Mouse (Mus musculus): ENCODE measurements around the gene Gm20388. TPM values are rescaled to one million over a fixed set of nuclear protein-coding genes. Genes with fewer than 3 reads are reported as not detected.

Gene Gm20388
- polyA plus RNA-seq, 1 experiment, result 28.1 TPM

DNA sequence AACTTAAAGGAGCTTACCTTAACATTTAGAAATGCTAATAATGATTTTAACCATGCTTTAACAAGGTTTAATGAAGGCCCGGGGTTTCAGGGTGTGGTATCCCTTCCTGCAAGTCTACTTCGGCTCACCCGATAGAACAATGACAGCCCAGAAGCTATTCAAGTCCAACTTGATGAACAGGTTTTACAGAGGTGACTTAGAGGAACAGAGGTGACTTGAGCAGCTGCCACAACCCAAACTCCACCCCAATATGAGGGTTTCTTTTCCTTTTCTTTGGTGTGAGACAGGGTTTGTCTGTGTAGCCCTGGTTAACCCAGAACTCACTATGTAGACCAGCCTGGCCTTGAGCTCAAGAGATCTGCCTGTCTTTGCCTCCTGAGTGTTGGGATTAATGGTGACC is 4083.4 kb downstream of the Gm20388 start:
- H3K4me3 ChIP-seq (ENCODE audit: low read depth, low read length), result no peak overlapping the region; the same call in 1 of the 2 replicates
- peaks cover 2% of the 10 kb centered on the region for H3K4me1 ChIP-seq (ENCODE audit: control insufficient read depth, insufficient read depth, low read length)
- H3K9ac ChIP-seq (ENCODE audit: low read depth, poor library complexity, severe bottlenecking), result 0 out of 2 replicates have a peak overlapping the region, but pooled peaks have one; percentile 8
- H3K9me3 ChIP-seq (replicated peaks; ENCODE audit: control insufficient read depth, insufficient read depth, low read length, poor library complexity, severe bottlenecking), result no peaks in the 10 kb centered on the region
- H3K27ac ChIP-seq (ENCODE audit: insufficient read depth, low read length), result peak overlapping the region; percentile 94
- peaks cover 37% of the 10 kb centered on the region for H3K36me3 ChIP-seq (ENCODE audit: control insufficient read depth, insufficient read depth, low read length, poor library complexity, severe bottlenecking)
- TF ChIP-seq POLR2A (IDR thresholded peaks at IDR 0.05; ENCODE audit: insufficient read depth, low read length), result no peak
- TF ChIP-seq EP300 (IDR thresholded peaks at IDR 0.05; ENCODE audit: insufficient read depth, low read depth, low read length), result peak; percentile 89
- no peaks in the 10 kb centered on the region for H3K27me3 ChIP-seq (ENCODE audit: control insufficient read depth, insufficient read depth, low read length, poor library complexity, severe bottlenecking)

DNA sequence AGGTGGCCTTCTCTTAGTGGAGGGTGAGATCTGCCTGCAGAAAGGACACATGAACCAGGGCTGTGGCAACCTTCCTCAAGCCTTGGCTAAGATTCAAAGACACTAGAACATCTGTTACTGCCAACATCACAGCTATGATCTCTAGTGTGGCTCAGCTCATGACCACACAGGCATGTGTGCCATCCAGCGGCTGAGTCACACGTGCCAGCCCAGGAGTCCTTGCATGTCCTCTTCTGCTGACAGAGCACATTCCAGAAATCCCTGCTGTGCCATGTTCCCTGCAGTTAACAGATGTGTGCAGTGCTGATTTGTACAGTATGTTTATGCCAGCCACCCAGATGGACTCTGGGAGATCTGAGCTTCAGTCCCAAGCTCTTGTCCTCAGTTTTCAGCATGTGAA is 4088.9 kb downstream of the Gm20388 start:
- Histone ChIP-seq H3K36me3 (ENCODE audit: control insufficient read depth, insufficient read depth, low read length, poor library complexity, severe bottlenecking) (peaks cover 88% of the 10 kb centered on the region), H3K27me3 (ENCODE audit: control insufficient read depth, insufficient read depth, low read length, poor library complexity, severe bottlenecking) (no peaks in the 10 kb centered on the region), H3K9ac (ENCODE audit: low read depth, poor library complexity, severe bottlenecking) (no peak overlapping the region), H3K4me3 (ENCODE audit: low read depth, low read length) (no peak overlapping the region), H3K27ac (ENCODE audit: insufficient read depth, low read length) (no peak overlapping the region), H3K9me3 (replicated peaks; ENCODE audit: control insufficient read depth, insufficient read depth, low read length, poor library complexity, severe bottlenecking) (no peaks in the 10 kb centered on the region), H3K4me1 (ENCODE audit: control insufficient read depth, insufficient read depth, low read length) (peaks cover 2% of the 10 kb centered on the region)
- TF ChIP-seq EP300 (IDR thresholded peaks at IDR 0.05; ENCODE audit: insufficient read depth, low read depth, low read length), result no peak
- no peak for TF ChIP-seq CTCF (IDR thresholded peaks at IDR 0.05; ENCODE audit: low read depth, low read length)
- TF ChIP-seq POLR2A (IDR thresholded peaks at IDR 0.05; ENCODE audit: insufficient read depth, low read length), result no peak

DNA sequence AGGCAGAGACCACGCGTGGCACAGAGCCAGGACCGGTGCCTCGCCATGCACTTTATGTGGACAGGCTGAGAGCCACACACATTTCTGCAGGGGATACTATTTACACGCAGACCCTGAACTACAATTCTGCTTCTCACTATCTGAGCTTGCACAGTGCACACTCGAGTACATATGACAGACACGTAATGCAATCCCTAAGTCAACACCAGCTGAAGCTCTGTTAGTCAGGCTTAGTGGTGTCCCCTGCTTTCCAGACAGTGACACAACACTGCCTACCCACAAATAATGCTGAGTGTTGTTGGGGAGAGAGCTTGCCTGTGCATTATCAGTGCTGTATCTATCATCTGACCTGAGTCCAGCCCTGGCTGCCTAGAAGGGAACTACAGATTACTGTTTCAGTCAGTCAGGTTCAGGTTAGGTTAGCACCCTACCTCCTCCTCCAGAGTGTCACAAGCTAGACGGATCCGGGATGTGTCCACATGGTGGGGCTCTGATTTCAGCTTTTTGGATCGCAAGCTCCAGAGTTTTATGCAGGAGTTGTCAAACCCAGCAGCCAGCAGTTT is 4092.0 kb downstream of the Gm20388 start:
- Histone ChIP-seq H3K4me1 (ENCODE audit: control insufficient read depth, insufficient read depth, low read length) (peaks cover 2% of the 10 kb centered on the region), H3K9ac (ENCODE audit: low read depth, poor library complexity, severe bottlenecking) (no peak overlapping the region), H3K27ac (ENCODE audit: insufficient read depth, low read length) (peak overlapping the region; percentile 24), H3K4me3 (ENCODE audit: low read depth, low read length) (no peak overlapping the region), H3K27me3 (ENCODE audit: control insufficient read depth, insufficient read depth, low read length, poor library complexity, severe bottlenecking) (no peaks in the 10 kb centered on the region), H3K9me3 (replicated peaks; ENCODE audit: control insufficient read depth, insufficient read depth, low read length, poor library complexity, severe bottlenecking) (no peaks in the 10 kb centered on the region), H3K36me3 (ENCODE audit: control insufficient read depth, insufficient read depth, low read length, poor library complexity, severe bottlenecking) (peaks cover 96% of the 10 kb centered on the region)
- no peak for TF ChIP-seq POLR2A (IDR thresholded peaks at IDR 0.05; ENCODE audit: insufficient read depth, low read length)
- no peak for TF ChIP-seq EP300 (IDR thresholded peaks at IDR 0.05; ENCODE audit: insufficient read depth, low read depth, low read length)
- no peak for TF ChIP-seq CTCF (IDR thresholded peaks at IDR 0.05; ENCODE audit: low read depth, low read length)

DNA sequence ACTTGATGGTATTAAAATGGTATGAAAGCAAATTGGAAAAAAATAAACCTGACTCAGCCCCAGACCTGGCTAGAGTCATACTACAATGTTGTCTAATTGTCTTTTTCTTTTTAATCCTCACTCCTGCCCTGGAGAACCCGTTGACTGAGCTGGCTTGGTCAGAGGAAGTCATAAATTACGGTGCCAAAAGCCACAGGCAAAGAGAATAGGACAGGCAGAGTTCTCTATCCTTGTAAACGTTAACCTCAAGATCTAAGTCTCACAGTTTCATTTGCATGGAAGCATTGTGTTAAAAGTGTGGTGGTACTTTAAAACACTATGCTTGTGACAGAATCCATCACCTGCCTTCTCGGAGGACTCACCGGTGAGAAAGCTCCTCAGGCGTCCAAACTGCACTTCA is 4097.2 kb downstream of the Gm20388 start:
- no peak for TF ChIP-seq CTCF (IDR thresholded peaks at IDR 0.05; ENCODE audit: low read depth, low read length)
- Histone ChIP-seq H3K27me3 (ENCODE audit: control insufficient read depth, insufficient read depth, low read length, poor library complexity, severe bottlenecking) (no peaks in the 10 kb centered on the region), H3K9ac (ENCODE audit: low read depth, poor library complexity, severe bottlenecking) (no peak overlapping the region), H3K36me3 (ENCODE audit: control insufficient read depth, insufficient read depth, low read length, poor library complexity, severe bottlenecking) (peaks cover 79% of the 10 kb centered on the region), H3K4me1 (ENCODE audit: control insufficient read depth, insufficient read depth, low read length) (peaks cover 6% of the 10 kb centered on the region), H3K4me3 (ENCODE audit: low read depth, low read length) (no peak overlapping the region), H3K27ac (ENCODE audit: insufficient read depth, low read length) (no peak overlapping the region), H3K9me3 (replicated peaks; ENCODE audit: control insufficient read depth, insufficient read depth, low read length, poor library complexity, severe bottlenecking) (no peaks in the 10 kb centered on the region)

DNA sequence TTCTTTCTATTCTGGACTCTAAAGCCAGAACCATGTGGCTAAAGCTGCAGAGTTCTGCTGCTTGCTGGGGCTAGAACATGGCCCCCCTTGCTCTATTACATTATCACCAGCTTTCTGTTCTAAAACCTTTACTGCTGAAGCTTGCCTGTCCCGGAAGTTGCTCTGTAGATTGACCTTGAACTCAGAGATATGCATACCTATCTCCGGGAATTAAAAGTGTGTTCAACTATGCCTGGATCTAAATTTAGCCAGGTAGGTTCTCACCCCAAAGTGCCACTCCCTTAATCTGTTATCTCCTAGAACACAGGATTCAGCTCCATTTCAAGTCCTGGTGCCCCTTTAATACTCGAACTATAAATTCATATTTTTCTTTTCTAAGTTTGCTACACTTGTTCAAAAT is 4100.9 kb downstream of the Gm20388 start:
- TF ChIP-seq POLR2A (IDR thresholded peaks at IDR 0.05; ENCODE audit: insufficient read depth, low read length), result no peak
- no peak for TF ChIP-seq CTCF (IDR thresholded peaks at IDR 0.05; ENCODE audit: low read depth, low read length)
- no peak for TF ChIP-seq EP300 (IDR thresholded peaks at IDR 0.05; ENCODE audit: insufficient read depth, low read depth, low read length)
- Histone ChIP-seq H3K27me3 (ENCODE audit: control insufficient read depth, insufficient read depth, low read length, poor library complexity, severe bottlenecking) (no peaks in the 10 kb centered on the region), H3K9me3 (replicated peaks; ENCODE audit: control insufficient read depth, insufficient read depth, low read length, poor library complexity, severe bottlenecking) (no peaks in the 10 kb centered on the region), H3K4me3 (ENCODE audit: low read depth, low read length) (no peak overlapping the region), H3K36me3 (ENCODE audit: control insufficient read depth, insufficient read depth, low read length, poor library complexity, severe bottlenecking) (peaks cover 42% of the 10 kb centered on the region), H3K4me1 (ENCODE audit: control insufficient read depth, insufficient read depth, low read length) (peaks cover 10% of the 10 kb centered on the region), H3K27ac (ENCODE audit: insufficient read depth, low read length) (peak overlapping the region; percentile 91), H3K9ac (ENCODE audit: low read depth, poor library complexity, severe bottlenecking) (no peak overlapping the region)

DNA sequence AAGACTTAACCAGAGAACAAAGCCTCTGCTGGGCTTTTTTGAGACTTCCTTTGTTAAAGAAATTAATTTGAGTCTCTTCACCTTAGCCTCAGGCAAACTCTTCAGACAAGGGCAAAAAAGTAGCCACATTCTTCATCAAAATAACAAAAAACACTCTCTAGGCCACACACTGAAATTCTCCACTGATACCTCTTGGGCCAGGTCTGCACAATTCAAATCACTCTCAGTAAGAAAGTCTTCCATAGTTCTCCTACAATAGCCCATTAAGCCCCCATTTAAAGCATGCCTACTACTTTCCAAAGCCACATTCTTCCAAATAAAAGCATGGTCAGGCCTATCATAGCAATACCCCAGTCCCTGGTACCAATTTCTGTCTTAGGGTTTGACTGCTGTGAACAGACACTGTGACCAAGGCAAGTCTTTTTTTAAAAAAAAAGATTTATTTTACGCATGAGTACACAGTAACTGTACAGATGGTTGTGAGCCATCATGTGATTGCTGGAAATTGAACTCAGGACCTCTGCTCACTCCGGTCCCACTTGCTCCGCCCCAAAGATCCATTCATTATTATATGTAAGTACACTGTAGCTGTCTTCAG is 4101.4 kb downstream of the Gm20388 start:
- H3K27ac ChIP-seq (ENCODE audit: insufficient read depth, low read length), result peak overlapping the region; percentile 99
- peaks cover 37% of the 10 kb centered on the region for H3K36me3 ChIP-seq (ENCODE audit: control insufficient read depth, insufficient read depth, low read length, poor library complexity, severe bottlenecking)
- H3K27me3 ChIP-seq (ENCODE audit: control insufficient read depth, insufficient read depth, low read length, poor library complexity, severe bottlenecking), result no peaks in the 10 kb centered on the region
- TF ChIP-seq POLR2A (IDR thresholded peaks at IDR 0.05; ENCODE audit: insufficient read depth, low read length) (no peak), EP300 (IDR thresholded peaks at IDR 0.05; ENCODE audit: insufficient read depth, low read depth, low read length) (peak; percentile 68; the same call in 1 of the 2 replicates)
- peaks cover 12% of the 10 kb centered on the region for H3K4me1 ChIP-seq (ENCODE audit: control insufficient read depth, insufficient read depth, low read length)
- H3K9me3 ChIP-seq (replicated peaks; ENCODE audit: control insufficient read depth, insufficient read depth, low read length, poor library complexity, severe bottlenecking), result no peaks in the 10 kb centered on the region
- peak overlapping the region; percentile 29 for H3K4me3 ChIP-seq (ENCODE audit: low read depth, low read length)
- peak overlapping the region; percentile 54; the same call in 1 of the 2 replicates for H3K9ac ChIP-seq (ENCODE audit: low read depth, poor library complexity, severe bottlenecking)

All from ES-Bruce4 (cell line).